In the genomic region with DNA sequence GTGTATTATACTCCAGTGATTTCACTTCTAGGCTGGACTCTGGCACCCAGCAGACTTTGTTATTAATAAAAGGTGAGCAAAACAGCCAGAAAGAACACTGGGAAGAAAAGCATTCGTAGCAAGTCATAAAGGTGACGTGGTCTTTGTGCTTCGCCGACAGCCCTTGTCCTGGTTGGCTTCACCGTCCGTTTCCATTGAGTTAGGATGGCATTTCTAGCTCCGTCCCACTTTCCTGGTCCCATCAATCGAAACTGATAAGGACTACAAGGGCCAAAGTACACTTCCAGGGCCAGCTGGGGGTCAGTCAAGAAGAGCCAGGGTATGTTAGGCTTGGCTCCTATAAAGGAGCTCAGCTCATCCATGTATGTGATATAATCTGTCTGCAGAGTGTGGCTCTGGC, we compare ENCODE assay signal across 27 mouse cellular contexts. TPM values are rescaled to one million over a fixed set of nuclear protein-coding genes. Genes with fewer than 3 reads are reported as not detected.
A peak's percentile ranks its signal among the peaks of the same experiment; 100 is the strongest.
DNase-seq lines count a peak whose midpoint lies in the region; ATAC-seq and TF ChIP-seq lines count a peak whose summit lies in the region.
"Had no signal": no experiment of that assay in that cellular context is flagged by ENCODE, and none has a peak within 500 bp of the region (broad histone marks: within the 10 kb centered on the region; RNA-seq: fewer than 3 reads in every experiment).

No protein-coding gene starts in this region.

- no peaks in the 10 kb centered on the region for H3K9me3 ChIP-seq in intestine, postnatal 0 days (ENCODE audit: control insufficient read depth)
- H3K9me3 ChIP-seq in intestine, embryonic 16.5 days (ENCODE audit: control insufficient read depth, low read length), result no peaks in the 10 kb centered on the region
- H3K9me3 ChIP-seq in liver, postnatal 0 days (ENCODE audit: low read length), result no peaks in the 10 kb centered on the region
- H3K9me3 ChIP-seq: G1E had no signal

- intact Hi-C loops in heart, postnatal 25 days (cut with DNase I), result no loop called here

- WGBS in intestine, postnatal 0 days, result 60% methylated on average over 8 of the region's 8 CpGs
- 71% methylated on average over 8 of the region's 8 CpGs for WGBS in intestine, embryonic 16.5 days
- 22% methylated on average over 8 of the region's 8 CpGs for WGBS in liver, adult 2 months
- WGBS in liver, postnatal 0 days (ENCODE audit: insufficient replicate concordance), result 73% methylated on average over 8 of the region's 8 CpGs

- no peaks in the 10 kb centered on the region for H3K4me1 ChIP-seq in intestine, postnatal 0 days (replicated peaks; ENCODE audit: control insufficient read depth, insufficient read depth, low read length)
- H3K4me1 ChIP-seq in intestine, embryonic 16.5 days (ENCODE audit: control insufficient read depth, insufficient read depth, low read length), result no peaks in the 10 kb centered on the region
- 0 out of 2 replicates have a peak, but pooled peaks cover 2% of the 10 kb centered on the region for H3K4me1 ChIP-seq in liver, adult 2 months (ENCODE audit: control insufficient read depth, insufficient read depth, low read length)
- H3K4me1 ChIP-seq in liver, postnatal 0 days (ENCODE audit: insufficient read depth), result no peaks in the 10 kb centered on the region

- no peak overlapping the region for H3K27ac ChIP-seq in intestine, postnatal 0 days (ENCODE audit: low read depth, low read length)
- H3K27ac ChIP-seq in intestine, embryonic 16.5 days (ENCODE audit: low read length), result no peak overlapping the region
- no peak overlapping the region for H3K27ac ChIP-seq in liver, adult 2 months (replicated peaks; ENCODE audit: insufficient read depth, low read depth, low read length)
- no peak overlapping the region for H3K27ac ChIP-seq in liver, postnatal 0 days (ENCODE audit: low read depth)

- no peaks in the 10 kb centered on the region for H3K27me3 ChIP-seq in intestine, postnatal 0 days (replicated peaks; ENCODE audit: control insufficient read depth, insufficient read depth, low read length)
- H3K27me3 ChIP-seq in intestine, embryonic 16.5 days (replicated peaks; ENCODE audit: control insufficient read depth, insufficient read depth, low read length), result no peaks in the 10 kb centered on the region
- H3K27me3 ChIP-seq in liver, adult 2 months (ENCODE audit: control insufficient read depth, insufficient read depth, low read length), result no peaks in the 10 kb centered on the region
- no peaks in the 10 kb centered on the region for H3K27me3 ChIP-seq in liver, postnatal 0 days (ENCODE audit: insufficient read depth, low read length)
- H3K27me3 ChIP-seq: CH12.LX had no signal

- no peak for TF ChIP-seq EP300 in liver, postnatal 0 days (IDR thresholded peaks at IDR 0.05; ENCODE audit: low read depth)

- H3K36me3 ChIP-seq in intestine, postnatal 0 days (ENCODE audit: control insufficient read depth, insufficient read depth), result no peaks in the 10 kb centered on the region
- H3K36me3 ChIP-seq in intestine, embryonic 16.5 days (ENCODE audit: control insufficient read depth, insufficient read depth, low read length), result no peaks in the 10 kb centered on the region
- H3K36me3 ChIP-seq in liver, adult 2 months (ENCODE audit: control insufficient read depth, insufficient read depth, low read length), result no peaks in the 10 kb centered on the region
- no peaks in the 10 kb centered on the region for H3K36me3 ChIP-seq in liver, postnatal 0 days (replicated peaks; ENCODE audit: insufficient read depth, low read length)
- H3K36me3 ChIP-seq: G1E had no signal

- H3K79me2 ChIP-seq in liver, adult 2 months (ENCODE audit: control insufficient read depth, insufficient read depth, low read length), result no peaks in the 10 kb centered on the region

- H3K4me2 ChIP-seq in intestine, postnatal 0 days (replicated peaks; ENCODE audit: low read depth), result no peak overlapping the region
- H3K4me2 ChIP-seq in intestine, embryonic 16.5 days (ENCODE audit: low read depth, low read length), result no peak overlapping the region
- H3K4me2 ChIP-seq in liver, postnatal 0 days (ENCODE audit: low read depth, low read length), result no peak overlapping the region

- ATAC-seq in intestine, postnatal 0 days, result peak; percentile 71
- ATAC-seq in intestine, embryonic 16.5 days, result no peak
- ATAC-seq in liver, postnatal 0 days, result no peak
- ATAC-seq: activated CD4-positive, CD25-positive, alpha-beta regulatory T cell, adult 4 months; CD4-positive, CD25-positive, alpha-beta regulatory T cell, adult 4 months; Patski had no signal

- TF ChIP-seq CTCF in intestine, postnatal 0 days (IDR thresholded peaks at IDR 0.05; ENCODE audit: low read depth), result no peak
- no peak for TF ChIP-seq CTCF in liver, adult 2 months (IDR thresholded peaks at IDR 0.05; ENCODE audit: low read depth, low read length)
- TF ChIP-seq CTCF in liver, postnatal 0 days (IDR thresholded peaks at IDR 0.05; ENCODE audit: low read depth), result no peak

- no peak overlapping the region for H3K4me3 ChIP-seq in intestine, postnatal 0 days (ENCODE audit: low read depth, low read length)
- H3K4me3 ChIP-seq in intestine, embryonic 16.5 days (ENCODE audit: low read length), result no peak overlapping the region
- H3K4me3 ChIP-seq in liver, adult 2 months (ENCODE audit: insufficient read depth, low read depth, low read length), result no peak overlapping the region
- H3K4me3 ChIP-seq in liver, postnatal 0 days (ENCODE audit: low read depth, low read length), result no peak overlapping the region

- no peak for TF ChIP-seq POLR2A in liver, adult 2 months (IDR thresholded peaks at IDR 0.05; ENCODE audit: extremely low read depth, insufficient read depth, low read length)

- H3K9ac ChIP-seq in intestine, postnatal 0 days (ENCODE audit: low read depth, low read length), result no peak overlapping the region
- no peak overlapping the region for H3K9ac ChIP-seq in intestine, embryonic 16.5 days (ENCODE audit: low read depth, low read length)
- no peak overlapping the region for H3K9ac ChIP-seq in liver, adult 2 months (ENCODE audit: low read depth, low read length)
- H3K9ac ChIP-seq in liver, postnatal 0 days (replicated peaks), result no peak overlapping the region

- DNase-seq in heart, adult 11 months, result peak; percentile 74
- DNase-seq in heart, postnatal 25 days (ENCODE audit: low spot score), result no peak
- DNase-seq in liver, adult 2 months (ENCODE audit: extremely low read depth, low read depth, low spot score), result peak; percentile 70
- no peak for DNase-seq in liver, postnatal 0 days
- DNase-seq: adrenal gland, adult 2 months; adrenal gland, adult 8-10 months; adrenal gland, postnatal 10 days; adrenal gland, postnatal 14 days; adrenal gland, postnatal 25 days; adrenal gland, postnatal 36 days; B cell, adult 2 months; cerebellum, adult 11 months; cerebellum, adult 11-12 months; cerebellum, adult 18-20 months had no signal

RNA-seq across cellular contexts. Expression of gene Fmo2, which starts 18.1 kb away (rescaled TPM):
- 10 to 100 TPM; 27.4 to 29.5 TPM for total RNA-seq in heart, postnatal 25 days (2021)
- polyA plus RNA-seq in intestine, postnatal 0 days (2015; fragmentation: Nextera tagmentation; extraction: Ambion mirVana), result 3.8 and 4.4 TPM in 2 replicates
- 2.1 and 3.4 TPM in 2 replicates for polyA plus RNA-seq in intestine, embryonic 16.5 days (2015; fragmentation: Nextera tagmentation; extraction: Ambion mirVana)
- 49.1 and 52.6 TPM in 2 replicates for total RNA-seq in liver, adult 2 months (2014; rRNA removed)
- 7.8 and 10.4 TPM in 2 replicates for polyA plus RNA-seq in liver, adult 2 months (2012; rRNA removed)
- 0.55 and 0.62 TPM in 2 replicates for polyA plus RNA-seq in liver, postnatal 0 days (2015; fragmentation: Nextera tagmentation; extraction: Ambion mirVana)
- total RNA-seq: CH12.LX, ES-E14, MEL had no signal
- polyA plus RNA-seq: activated CD4-positive, CD25-positive, alpha-beta regulatory T cell, adult 4 months; C2C12; CD4-positive, CD25-positive, alpha-beta regulatory T cell, adult 4 months had no signal

RNA-seq across cellular contexts. Expression of gene Fmo6, which starts 20.7 kb away (rescaled TPM):
- total RNA-seq in heart, postnatal 25 days (2021), result not detected
- polyA plus RNA-seq in intestine, postnatal 0 days (2015; fragmentation: Nextera tagmentation; extraction: Ambion mirVana), result not detected in 2 replicates
- not detected in 2 replicates for polyA plus RNA-seq in intestine, embryonic 16.5 days (2015; fragmentation: Nextera tagmentation; extraction: Ambion mirVana)
- not detected in 2 replicates for total RNA-seq in liver, adult 2 months (2014; rRNA removed)
- polyA plus RNA-seq in liver, adult 2 months (2012; rRNA removed), result not detected in 2 replicates
- not detected in 2 replicates for polyA plus RNA-seq in liver, postnatal 0 days (2015; fragmentation: Nextera tagmentation; extraction: Ambion mirVana)
- total RNA-seq: adrenal gland, adult 18-20 months; adrenal gland, adult 2 months; adrenal gland, adult 8-10 months; adrenal gland, postnatal 10 days; adrenal gland, postnatal 14 days; adrenal gland, postnatal 25 days; adrenal gland, postnatal 36 days; adrenal gland, postnatal 4 days; CH12.LX; ES-E14; MEL had no signal
- polyA plus RNA-seq: activated CD4-positive, CD25-positive, alpha-beta regulatory T cell, adult 4 months; adrenal gland, adult 2 months; brain, embryonic 14.5 days; C2C12; CD4-positive, CD25-positive, alpha-beta regulatory T cell, adult 4 months; G1E; Patski had no signal

RNA-seq across cellular contexts. Expression of gene Fmo1, which starts 50.3 kb away (rescaled TPM):
- total RNA-seq in heart, postnatal 25 days (2021), result 10 to 100 TPM; 36.9 to 40.7 TPM
- 7.3 and 8.2 TPM in 2 replicates for polyA plus RNA-seq in intestine, postnatal 0 days (2015; fragmentation: Nextera tagmentation; extraction: Ambion mirVana)
- polyA plus RNA-seq in intestine, embryonic 16.5 days (2015; fragmentation: Nextera tagmentation; extraction: Ambion mirVana), result 12.8 and 14.6 TPM in 2 replicates
- total RNA-seq in liver, adult 2 months (2014; rRNA removed), result 187 and 242 TPM in 2 replicates
- polyA plus RNA-seq in liver, adult 2 months (2012; rRNA removed), result 152 and 171 TPM in 2 replicates
- polyA plus RNA-seq in liver, postnatal 0 days (2015; fragmentation: Nextera tagmentation; extraction: Ambion mirVana), result 49.7 and 51.5 TPM in 2 replicates
- total RNA-seq: CH12.LX had no signal
- polyA plus RNA-seq: G1E had no signal

Comparison
In these comparisons a context has a peak if more than half of its experiments do, and no peak if none do; other contexts are left out.
1. DNase-seq: peak in heart, adult 11 months (single experiment) and liver, adult 2 months (single experiment); none in heart, postnatal 25 days (single experiment) and liver, postnatal 0 days (single experiment).